Mouse (Mus musculus) spleen, postnatal 4 days (tissue): ENCODE measurements around the gene Hectd1.

Experiments
- DNase-seq, 2 experiments: peaks; one replicate each; pipeline ENCODE4 v3.0.0; 2022; ENCODE audit warnings: low spot score in 2 of 2

Hectd1 gene

GRCm38 (mm10) chr12:51768702-51769101, 60.6 kb downstream of the Hectd1 start:
- no peak for DNase-seq

- DNase-seq = no peak
These were observed 61.9 kb downstream of the Hectd1 start for GRCm38 (mm10) chr12:51767454-51767853.

- DNase-seq = no peak
These were observed 70.0 kb downstream of the Hectd1 start for GRCm38 (mm10) chr12:51759374-51759773.

- DNase-seq = no peak
These were observed 72.8 kb downstream of the Hectd1 start for GRCm38 (mm10) chr12:51756599-51756961.

- DNase-seq = no peak
These were observed 73.3 kb downstream of the Hectd1 start for GRCm38 (mm10) chr12:51755938-51756598.

GRCm38 (mm10) chr12:51747348-51747747, 82.0 kb downstream of the Hectd1 start:
- DNase-seq = no peak

GRCm38 (mm10) chr12:51744957-51745356, 84.4 kb downstream of the Hectd1 start:
- DNase-seq = no peak

- DNase-seq = peak; percentile 33 to 76
These were observed 87.6 kb downstream of the Hectd1 start for GRCm38 (mm10) chr12:51741690-51742089.

GRCm38 (mm10) chr12:51736807-51737206, 92.5 kb downstream of the Hectd1 start:
- DNase-seq = no peak

- no peak for DNase-seq
These were observed 93.0 kb downstream of the Hectd1 start for GRCm38 (mm10) chr12:51736381-51736780.

- no peak for DNase-seq
These were observed 93.5 kb downstream of the Hectd1 start for GRCm38 (mm10) chr12:51735840-51736271.

- no peak for DNase-seq
These were observed 94.6 kb downstream of the Hectd1 start for GRCm38 (mm10) chr12:51734605-51735211.

GRCm38 (mm10) chr12:51729827-51730226, 99.5 kb downstream of the Hectd1 start:
- DNase-seq = no peak

- DNase-seq = no peak
These were observed 100.3 kb downstream of the Hectd1 start for GRCm38 (mm10) chr12:51729058-51729457.

GRCm38 (mm10) chr12:51721836-51722235, 107.5 kb downstream of the Hectd1 start:
- DNase-seq = no peak

- no peak for DNase-seq
These were observed 110.7 kb downstream of the Hectd1 start for GRCm38 (mm10) chr12:51718617-51719016.

GRCm38 (mm10) chr12:51712685-51713084, 116.7 kb downstream of the Hectd1 start:
- DNase-seq = no peak

- DNase-seq = no peak
These were observed 119.2 kb downstream of the Hectd1 start for GRCm38 (mm10) chr12:51710154-51710553.

- DNase-seq = no peak
These were observed 119.6 kb downstream of the Hectd1 start for GRCm38 (mm10) chr12:51709741-51710140.

GRCm38 (mm10) chr12:51708941-51709686, 120.2 kb downstream of the Hectd1 start:
- no peak for DNase-seq

- DNase-seq = no peak
These were observed 122.6 kb downstream of the Hectd1 start for GRCm38 (mm10) chr12:51706673-51707235.

GRCm38 (mm10) chr12:51705778-51706177, 123.6 kb downstream of the Hectd1 start:
- no peak for DNase-seq

- DNase-seq = no peak
These were observed 124.8 kb downstream of the Hectd1 start for GRCm38 (mm10) chr12:51704572-51704971.
